Mouse (Mus musculus) layer of hippocampus, adult 2 months (tissue): ENCODE data around the gene Dock6. TPM values are rescaled to one million over a fixed set of nuclear protein-coding genes. Genes with fewer than 3 reads are reported as not detected.
A peak's percentile ranks its signal among the peaks of the same experiment; 100 is the strongest.
"Not testable (repeated sequence)": the region's sequence is repeated elsewhere in the genome, so short reads cannot be mapped to it uniquely, and the experiment has no call there.

Experiments used
- DNase-seq, 2 experiments: peaks; one replicate each; pipeline ENCODE4 v3.0.0; 2022; ENCODE audit warnings: low spot score in 2 of 2
- H3K27ac ChIP-seq: fragments of 200-600 bp; 2 replicates; pipeline ENCODE4 v1.8.1; 2022
- H3K4me3 ChIP-seq: fragments of 200-600 bp; 2 replicates; pipeline ENCODE4 v1.8.1; 2022; ENCODE audit warnings: mild to moderate bottlenecking
- CTCF ChIP-seq: fragments of 200-600 bp; conservative IDR thresholded peaks from 2 replicates; pipeline ENCODE4 v1.8.1; 2022; ENCODE audit warnings: antibody characterized with exemption, mild to moderate bottlenecking, moderate library complexity
- total RNA-seq, 2 experiments: library from RNA; stranded (reverse); gene quantifications; 2 replicates each; pipeline ENCODE4 v1.2.3; 2021

The Dock6 gene
- total RNA-seq, 2 experiments from 2014 or later = 12.2 to 13.6 TPM

GRCm38 (mm10) chr9:21777726-21778125, 74.7 kb downstream of the Dock6 start:
- DNase-seq = no peak
- H3K27ac ChIP-seq = no peak overlapping the region
- no peak for TF ChIP-seq CTCF
- H3K4me3 ChIP-seq = no peak overlapping the region

GRCm38 (mm10) chr9:21774353-21774752, 78.1 kb downstream of the Dock6 start:
- no peak overlapping the region for H3K27ac ChIP-seq
- DNase-seq = no peak
- TF ChIP-seq CTCF = no peak
- no peak overlapping the region for H3K4me3 ChIP-seq

DNA sequence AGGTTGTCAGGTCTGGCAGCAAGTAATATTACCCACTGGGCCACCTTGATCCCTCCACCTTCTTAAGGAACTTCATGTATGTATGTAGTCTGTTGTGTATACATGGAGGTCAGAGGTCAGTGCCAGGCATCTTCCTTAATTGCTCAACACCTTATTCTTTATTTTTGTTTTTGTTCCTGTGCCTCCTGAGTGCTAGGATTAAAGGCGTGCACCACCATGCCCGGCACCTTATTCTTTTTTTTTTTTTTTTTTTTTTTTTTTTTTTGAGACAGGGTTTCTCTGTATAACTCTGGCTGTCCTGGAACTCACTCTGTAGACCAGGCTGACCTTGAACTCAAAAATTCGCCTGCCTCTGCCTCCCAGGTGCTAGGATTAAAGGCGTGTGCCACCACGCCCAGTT, 79.0 kb downstream of the Dock6 start:
- DNase-seq, H3K27ac ChIP-seq: not testable (repeated sequence)

GRCm38 (mm10) chr9:21769558-21770183, 82.8 kb downstream of the Dock6 start:
- DNase-seq = no peak
- Histone ChIP-seq H3K27ac (peak overlapping the region; percentile 57; the same call in 1 of the 2 replicates), H3K4me3 (no peak overlapping the region)
- TF ChIP-seq CTCF = no peak

More for the DNA sequence above, 79.0 kb downstream of the Dock6 start:
- not testable (repeated sequence) for H3K4me3 ChIP-seq

DNA sequence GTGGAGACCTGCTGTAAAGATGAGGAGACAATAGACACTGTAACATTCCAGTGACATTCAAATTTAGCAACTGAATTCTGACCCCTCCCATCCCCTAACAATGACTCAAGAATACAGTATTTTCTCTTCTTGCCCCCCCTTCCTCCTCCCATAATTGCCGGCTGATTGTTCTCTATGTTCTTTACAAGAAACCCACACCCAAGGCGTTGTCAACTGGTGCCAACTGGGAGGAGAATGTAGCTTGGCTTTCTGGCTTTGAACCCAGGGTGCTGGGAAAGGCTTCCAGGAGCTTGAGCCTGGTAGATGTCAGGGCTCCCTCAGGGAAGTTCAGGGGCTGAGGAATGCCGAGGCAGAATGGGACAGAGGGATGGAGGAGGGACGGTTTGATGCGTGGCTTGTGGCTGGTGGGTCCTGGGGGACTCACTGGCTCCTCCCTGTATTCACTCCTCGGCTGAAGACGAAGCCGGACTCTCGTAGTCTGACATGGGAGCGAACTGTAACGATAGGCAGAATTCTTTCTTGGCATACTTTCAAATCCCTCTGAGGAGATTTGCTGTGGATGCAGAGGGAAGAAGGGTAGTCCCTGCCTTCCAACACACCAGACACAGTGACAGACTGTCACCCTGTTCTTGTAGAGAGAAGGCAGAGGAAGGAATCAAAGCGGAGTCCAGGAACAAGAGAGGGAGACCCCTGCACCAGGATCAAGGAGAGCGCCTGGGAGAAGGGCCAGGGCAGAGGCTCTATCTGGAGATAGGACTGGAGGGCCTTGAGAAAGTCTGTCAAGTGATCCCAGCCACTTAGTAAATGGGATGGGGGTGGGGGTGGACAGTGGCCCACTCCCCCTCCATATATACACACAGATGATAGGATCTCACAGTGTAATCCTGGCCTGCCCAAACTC, 83.7 kb downstream of the Dock6 start:
- Histone ChIP-seq H3K27ac (peak overlapping the region; percentile 57), H3K4me3 (no peak overlapping the region)
- no peak for DNase-seq
- TF ChIP-seq CTCF = no peak

- Histone ChIP-seq H3K27ac (no peak overlapping the region), H3K4me3 (no peak overlapping the region)
- TF ChIP-seq CTCF = no peak
- no peak for DNase-seq
These were observed 84.5 kb downstream of the Dock6 start for GRCm38 (mm10) chr9:21767896-21768295.

DNA sequence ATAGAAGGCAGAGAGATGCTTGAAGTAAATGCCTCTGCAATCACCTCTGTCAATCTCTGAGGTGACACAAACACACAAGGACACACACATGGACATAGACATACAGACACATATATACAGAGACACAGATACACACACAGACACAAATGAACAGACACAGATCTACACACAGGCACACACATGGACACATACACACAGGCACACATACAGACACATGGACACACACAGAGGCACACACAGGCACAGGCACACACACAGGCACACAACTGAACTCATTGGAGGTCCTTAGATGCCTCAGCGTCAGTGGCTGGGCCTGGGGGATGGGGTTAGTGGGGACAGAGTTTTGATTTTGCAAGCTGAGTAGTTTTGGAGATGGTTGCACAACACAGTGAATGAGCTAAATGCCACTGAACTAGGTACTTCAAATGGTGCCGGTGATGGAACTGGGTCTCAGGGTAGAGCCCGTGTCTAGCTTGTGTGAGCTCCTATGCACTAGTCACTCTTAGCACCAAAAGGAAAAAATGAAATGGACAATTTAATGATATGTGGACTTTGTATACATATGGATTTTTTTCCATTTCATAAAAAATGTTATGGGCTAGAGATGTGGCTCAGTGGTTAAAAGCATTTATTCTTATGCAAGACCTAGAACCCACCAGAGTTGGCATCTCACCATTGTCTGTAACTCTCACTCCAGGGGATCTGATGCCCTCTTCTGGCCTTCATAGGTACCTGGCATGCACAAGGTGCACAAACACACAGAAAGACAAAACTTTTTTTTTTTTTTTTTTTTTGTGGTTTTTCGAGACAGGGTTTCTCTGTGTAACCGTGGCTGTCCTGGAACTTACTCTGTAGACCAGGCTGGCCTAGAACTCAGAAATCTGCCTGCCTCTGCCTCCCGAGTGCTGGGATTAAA, 88.1 kb downstream of the Dock6 start:
- Histone ChIP-seq H3K4me3 (no peak overlapping the region), H3K27ac (no peak overlapping the region)
- DNase-seq = no peak
- 0 out of 2 replicates have a peak, but pooled peaks have one; percentile 14 for TF ChIP-seq CTCF

GRCm38 (mm10) chr9:21762135-21762534, 90.3 kb downstream of the Dock6 start:
- TF ChIP-seq CTCF = no peak
- DNase-seq = no peak
- Histone ChIP-seq H3K27ac (no peak overlapping the region), H3K4me3 (no peak overlapping the region)

DNA sequence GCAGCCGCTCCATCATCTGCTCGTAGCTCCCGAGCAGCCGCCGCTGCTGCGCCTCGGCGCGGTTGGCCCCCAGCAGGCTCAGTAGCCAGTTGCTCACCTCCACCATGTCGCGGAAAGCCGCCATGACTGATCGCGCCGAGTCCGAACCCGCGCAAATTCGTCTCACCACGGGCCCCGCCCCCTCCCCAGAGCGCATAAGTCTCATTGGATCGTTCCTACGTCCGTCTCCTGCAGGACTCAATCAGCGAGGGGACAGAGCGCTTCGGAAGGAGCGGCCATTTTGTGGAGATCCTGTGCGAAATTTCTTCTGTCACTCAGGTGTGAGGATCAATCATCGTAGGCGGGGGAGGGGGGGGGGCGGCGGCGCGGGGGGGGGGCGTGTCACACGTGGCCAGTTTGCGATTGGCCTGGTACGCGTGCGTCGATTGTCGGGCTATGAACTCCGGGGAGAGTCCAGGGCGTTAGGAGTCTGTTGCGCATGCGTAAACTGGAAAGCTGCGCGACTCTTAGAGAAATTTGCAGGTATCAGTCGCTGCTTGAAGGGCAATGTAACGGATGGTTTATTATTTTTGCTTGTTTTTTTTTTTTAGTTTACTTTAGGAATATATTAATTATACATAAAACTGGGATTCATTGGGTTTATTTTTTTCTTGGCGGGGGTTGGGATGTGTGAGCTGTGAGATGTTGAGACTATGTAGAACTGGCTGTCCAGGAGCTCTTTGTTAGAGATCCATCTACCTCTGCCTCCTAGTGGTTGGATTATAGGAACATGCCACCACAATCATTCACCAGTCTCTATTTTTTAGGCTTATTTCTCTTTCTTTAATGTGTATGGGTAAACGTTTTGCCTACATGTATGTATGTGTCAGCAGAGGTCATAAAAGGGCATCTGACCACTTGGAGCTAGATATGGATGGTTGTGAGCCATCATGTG, 92.0 kb downstream of the Dock6 start, which contains the start of gene Spc24:
Spc24 (minus strand) TSS at position 149 of the 934 bp plus-strand sequence.
- Histone ChIP-seq H3K27ac (peak within 1 kb of the TSS; percentile 67), H3K4me3 (peak within 1 kb of the TSS; percentile 71)
- peak; percentile 96 for DNase-seq
- TF ChIP-seq CTCF = peak; percentile 75

- no peak for DNase-seq
- TF ChIP-seq CTCF = no peak
- no peak overlapping the region; the same call in 1 of the 2 replicates for H3K27ac ChIP-seq
- peak overlapping the region; percentile 71 for H3K4me3 ChIP-seq
These were observed 92.7 kb downstream of the Dock6 start for GRCm38 (mm10) chr9:21759718-21760117.
